Mouse (Mus musculus) retina, embryonic 14.5 days (tissue): ENCODE measurements at regions not wholly inside any gene's neighbourhood (a gene's known extent, or its start where the extent isn't known, plus 50 kb on each side); places are given as distances from the start of the nearest gene placed in this dataset.
"Not testable (repeated sequence)": the region's sequence is repeated elsewhere in the genome, so short reads cannot be mapped to it uniquely, and the experiment has no call there.

Experiments
- DNase-seq: peaks from one replicate; pipeline ENCODE4 v3.0.0-alpha.2; 2015; ENCODE audit warnings: low spot score

GRCm38 (mm10) chr5:102123285-102123684 lies 53.6 kb upstream of the Wdfy3 start:
- DNase-seq: peak; percentile 71

GRCm38 (mm10) chr5:102126737-102127136 lies 57.0 kb upstream of the Wdfy3 start:
- peak; percentile 72 for DNase-seq

GRCm38 (mm10) chr5:102147991-102148390 lies 78.3 kb upstream of the Wdfy3 start:
- no peak for DNase-seq

GRCm38 (mm10) chr5:102149481-102150129 lies 79.9 kb upstream of the Wdfy3 start:
- peak; percentile 92 for DNase-seq

GRCm38 (mm10) chr5:102159621-102160020 lies 89.9 kb upstream of the Wdfy3 start:
- DNase-seq: no peak

GRCm38 (mm10) chr5:102167981-102168380 lies 98.3 kb upstream of the Wdfy3 start:
- DNase-seq: no peak

- DNase-seq: peak; percentile 22
These were observed 102.1 kb upstream of the Wdfy3 start for GRCm38 (mm10) chr5:102171808-102172207.

GRCm38 (mm10) chr5:102180250-102180649 lies 110.5 kb upstream of the Wdfy3 start:
- no peak for DNase-seq

- DNase-seq: not testable (repeated sequence)
These were observed 119.2 kb upstream of the Wdfy3 start for GRCm38 (mm10) chr5:102188951-102189350.

GRCm38 (mm10) chr5:102206456-102206855 lies 136.7 kb upstream of the Wdfy3 start:
- DNase-seq: no peak

GRCm38 (mm10) chr5:102206953-102207352 lies 137.2 kb upstream of the Wdfy3 start:
- DNase-seq: peak; percentile 91

- DNase-seq: peak; percentile 22
These were observed 143.4 kb upstream of the Wdfy3 start for GRCm38 (mm10) chr5:102213145-102213544.

- DNase-seq: peak; percentile 32
These were observed 157.4 kb upstream of the Wdfy3 start for GRCm38 (mm10) chr5:102227131-102227530.

GRCm38 (mm10) chr5:102242614-102243013 lies 172.9 kb upstream of the Wdfy3 start:
- DNase-seq: no peak

GRCm38 (mm10) chr5:102244706-102245105 lies 175.0 kb upstream of the Wdfy3 start:
- DNase-seq: no peak

GRCm38 (mm10) chr5:102248747-102249146 lies 179.0 kb upstream of the Wdfy3 start:
- no peak for DNase-seq

- no peak for DNase-seq
These were observed 181.4 kb upstream of the Wdfy3 start for GRCm38 (mm10) chr5:102251076-102251475.

GRCm38 (mm10) chr5:102253786-102254185 lies 184.1 kb upstream of the Wdfy3 start:
- DNase-seq: peak; percentile 60

- no peak for DNase-seq
These were observed 187.4 kb upstream of the Wdfy3 start for GRCm38 (mm10) chr5:102257104-102257503.

- DNase-seq: no peak
These were observed 191.9 kb upstream of the Wdfy3 start for GRCm38 (mm10) chr5:102261621-102262020.

- DNase-seq: no peak
These were observed 196.7 kb upstream of the Wdfy3 start for GRCm38 (mm10) chr5:102266451-102266850.

- DNase-seq: no peak
These were observed 197.4 kb upstream of the Wdfy3 start for GRCm38 (mm10) chr5:102267150-102267549.

GRCm38 (mm10) chr5:102269204-102269603 lies 199.5 kb upstream of the Wdfy3 start:
- DNase-seq: no peak

- DNase-seq: no peak
These were observed 205.6 kb upstream of the Arhgap24 start for GRCm38 (mm10) chr5:102275621-102276020.
